Mouse (Mus musculus) forebrain, embryonic 12.5 days (tissue): ENCODE measurements around the gene Zfand3. TPM values are rescaled to one million over a fixed set of nuclear protein-coding genes. Genes with fewer than 3 reads are reported as not detected.

Experiments used
- ATAC-seq: fragments of 200-750 bp; cut with Nextera tagmentation; 2 replicates; pipeline ENCODE4 v1.8.0; 2017; ENCODE audit warnings: moderate TSS enrichment; ENCODE audit not compliant: low FRiP score
- H3K27ac ChIP-seq: fragments of 300-500 bp; sonication (generic); 2 replicates; pipeline ENCODE4 v1.5.1; 2016; ENCODE audit warnings: mild to moderate bottlenecking
- H3K27me3 ChIP-seq: fragments of 300-500 bp; sonication (generic); 2 replicates; pipeline ENCODE4 v1.6.1; 2016; ENCODE audit warnings: mild to moderate bottlenecking
- H3K36me3 ChIP-seq: fragments of 300-500 bp; sonication (generic); replicated peaks from 2 replicates; pipeline ENCODE4 v1.6.1; 2016; ENCODE audit warnings: mild to moderate bottlenecking
- H3K4me1 ChIP-seq: fragments of 300-500 bp; sonication (generic); 2 replicates; pipeline ENCODE4 v1.6.1; 2016
- H3K4me2 ChIP-seq: fragments of 300-500 bp; sonication (generic); 2 replicates; pipeline ENCODE4 v1.6.1; 2016; ENCODE audit warnings: mild to moderate bottlenecking, moderate library complexity
- H3K4me3 ChIP-seq: fragments of 300-500 bp; sonication (generic); replicated peaks from 2 replicates; pipeline ENCODE4 v1.5.1; 2016; ENCODE audit warnings: mild to moderate bottlenecking
- H3K9ac ChIP-seq: fragments of 300-500 bp; sonication (generic); 2 replicates; pipeline ENCODE4 v1.6.1; 2016; ENCODE audit warnings: mild to moderate bottlenecking
- H3K9me3 ChIP-seq: fragments of 300-500 bp; sonication (generic); 2 replicates; pipeline ENCODE4 v1.6.1; 2016
- WGBS: fragments of 180-500 bp; shearing (Covaris S2); methylation state at CpG from one replicate; pipeline ENCODE4 v1.1.7; 2016; 5-methylcytosine and 5-hydroxymethylcytosine counted together
- polyA plus RNA-seq: library from polyadenylated mRNA; unstranded; fragments of >200 nt; fragmentation: Nextera tagmentation; extraction: Ambion mirVana; gene quantifications from 2 replicates; pipeline ENCODE4 v1.2.1, GENCODE M21; 2016

Zfand3 gene
- polyA plus RNA-seq, 1 experiment from 2014 or later: 77.3 TPM

- H3K27ac ChIP-seq: no peak overlapping the region
- WGBS: 97% methylated on average over 4 of the region's 4 CpGs
- H3K9me3 ChIP-seq: no peaks in the 10 kb centered on the region
- H3K4me2 ChIP-seq: no peak overlapping the region
- H3K27me3 ChIP-seq: no peaks in the 10 kb centered on the region
- H3K4me1 ChIP-seq: peaks cover 22% of the 10 kb centered on the region
- no peak overlapping the region for H3K9ac ChIP-seq
- no peak overlapping the region for H3K4me3 ChIP-seq
- no peak for ATAC-seq
- H3K36me3 ChIP-seq: no peaks in the 10 kb centered on the region
Observed at GRCm38 (mm10) chr17:30032796-30033195, 28.3 kb downstream of the Zfand3 start.

GRCm38 (mm10) chr17:30033991-30034390 is 29.5 kb downstream of the Zfand3 start:
- H3K27ac ChIP-seq: no peak overlapping the region
- peaks cover 19% of the 10 kb centered on the region for H3K4me1 ChIP-seq
- no peak overlapping the region for H3K9ac ChIP-seq
- H3K9me3 ChIP-seq: no peaks in the 10 kb centered on the region
- 68% methylated on average over 4 of the region's 4 CpGs for WGBS
- ATAC-seq: no peak
- H3K4me2 ChIP-seq: no peak overlapping the region
- H3K27me3 ChIP-seq: no peaks in the 10 kb centered on the region
- no peak overlapping the region for H3K4me3 ChIP-seq
- no peaks in the 10 kb centered on the region for H3K36me3 ChIP-seq

GRCm38 (mm10) chr17:30035216-30036005 is 30.9 kb downstream of the Zfand3 start:
- H3K4me1 ChIP-seq: peaks cover 14% of the 10 kb centered on the region
- 80% methylated on average over 4 of the region's 4 CpGs for WGBS
- no peak overlapping the region for H3K4me3 ChIP-seq
- H3K27ac ChIP-seq: no peak overlapping the region
- no peaks in the 10 kb centered on the region for H3K27me3 ChIP-seq
- no peak for ATAC-seq
- no peaks in the 10 kb centered on the region for H3K36me3 ChIP-seq
- no peak overlapping the region for H3K4me2 ChIP-seq
- H3K9me3 ChIP-seq: no peaks in the 10 kb centered on the region
- no peak overlapping the region for H3K9ac ChIP-seq

- 90% methylated on average over 7 of the region's 7 CpGs for WGBS
- H3K27me3 ChIP-seq: no peaks in the 10 kb centered on the region
- no peak overlapping the region for H3K4me3 ChIP-seq
- no peak overlapping the region for H3K27ac ChIP-seq
- no peak overlapping the region for H3K4me2 ChIP-seq
- H3K9me3 ChIP-seq: no peaks in the 10 kb centered on the region
- no peak overlapping the region for H3K9ac ChIP-seq
- no peaks in the 10 kb centered on the region for H3K36me3 ChIP-seq
- ATAC-seq: no peak
- peaks cover 7% of the 10 kb centered on the region for H3K4me1 ChIP-seq
Observed at GRCm38 (mm10) chr17:30043163-30043822, 38.8 kb downstream of the Zfand3 start.

GRCm38 (mm10) chr17:30045181-30045580 is 40.6 kb downstream of the Zfand3 start:
- Histone ChIP-seq H3K27ac (no peak overlapping the region), H3K4me2 (no peak overlapping the region), H3K27me3 (no peaks in the 10 kb centered on the region), H3K4me1 (peaks cover 6% of the 10 kb centered on the region; the same call in 1 of the 2 replicates), H3K9me3 (no peaks in the 10 kb centered on the region), H3K36me3 (no peaks in the 10 kb centered on the region), H3K4me3 (no peak overlapping the region), H3K9ac (no peak overlapping the region)
- ATAC-seq: no peak
- WGBS: 68% methylated on average over 2 of the region's 2 CpGs

GRCm38 (mm10) chr17:30046654-30047053 is 42.1 kb downstream of the Zfand3 start:
- no peaks in the 10 kb centered on the region for H3K36me3 ChIP-seq
- H3K4me1 ChIP-seq: peaks cover 6% of the 10 kb centered on the region; the same call in 1 of the 2 replicates
- H3K4me3 ChIP-seq: no peak overlapping the region
- no peaks in the 10 kb centered on the region for H3K9me3 ChIP-seq
- H3K27me3 ChIP-seq: no peaks in the 10 kb centered on the region
- H3K4me2 ChIP-seq: no peak overlapping the region
- no peak for ATAC-seq
- WGBS: 94% methylated on average over 5 of the region's 5 CpGs
- H3K9ac ChIP-seq: no peak overlapping the region
- H3K27ac ChIP-seq: no peak overlapping the region

- no peaks in the 10 kb centered on the region for H3K9me3 ChIP-seq
- peaks cover 7% of the 10 kb centered on the region for H3K36me3 ChIP-seq
- no peaks in the 10 kb centered on the region for H3K27me3 ChIP-seq
- no peak for ATAC-seq
- 0 out of 2 replicates have a peak, but pooled peaks cover 5% of the 10 kb centered on the region for H3K4me1 ChIP-seq
- no peak overlapping the region for H3K4me3 ChIP-seq
- H3K9ac ChIP-seq: no peak overlapping the region
- H3K27ac ChIP-seq: no peak overlapping the region
- WGBS: 76% methylated on average over 5 of the region's 5 CpGs
- H3K4me2 ChIP-seq: no peak overlapping the region
Observed at GRCm38 (mm10) chr17:30051523-30052346, 47.2 kb downstream of the Zfand3 start.

- H3K4me1 ChIP-seq: 0 out of 2 replicates have a peak, but pooled peaks cover 5% of the 10 kb centered on the region
- no peak overlapping the region for H3K4me3 ChIP-seq
- no peak overlapping the region for H3K9ac ChIP-seq
- H3K9me3 ChIP-seq: no peaks in the 10 kb centered on the region
- no peak overlapping the region for H3K27ac ChIP-seq
- H3K36me3 ChIP-seq: peaks cover 7% of the 10 kb centered on the region
- ATAC-seq: no peak
- no peaks in the 10 kb centered on the region for H3K27me3 ChIP-seq
- H3K4me2 ChIP-seq: no peak overlapping the region
- 89% methylated on average over 5 of the region's 5 CpGs for WGBS
Observed at GRCm38 (mm10) chr17:30052347-30052742, 47.8 kb downstream of the Zfand3 start.

- Histone ChIP-seq H3K9me3 (no peaks in the 10 kb centered on the region), H3K4me1 (peaks cover 7% of the 10 kb centered on the region; the same call in 1 of the 2 replicates), H3K36me3 (peaks cover 7% of the 10 kb centered on the region), H3K4me2 (no peak overlapping the region), H3K9ac (no peak overlapping the region), H3K27me3 (no peaks in the 10 kb centered on the region), H3K4me3 (no peak overlapping the region), H3K27ac (no peak overlapping the region)
- no peak for ATAC-seq
- WGBS: 89% methylated on average over 9 of the region's 9 CpGs
Observed at GRCm38 (mm10) chr17:30053463-30053862, 48.9 kb downstream of the Zfand3 start.

GRCm38 (mm10) chr17:30053871-30054270 is 49.3 kb downstream of the Zfand3 start:
- Histone ChIP-seq H3K27me3 (no peaks in the 10 kb centered on the region), H3K9ac (no peak overlapping the region), H3K9me3 (no peaks in the 10 kb centered on the region), H3K4me3 (no peak overlapping the region), H3K36me3 (peaks cover 7% of the 10 kb centered on the region), H3K4me1 (peaks cover 8% of the 10 kb centered on the region; the same call in 1 of the 2 replicates), H3K4me2 (no peak overlapping the region), H3K27ac (no peak overlapping the region)
- 95% methylated on average over 2 of the region's 2 CpGs for WGBS
- no peak for ATAC-seq

- Histone ChIP-seq H3K27me3 (no peaks in the 10 kb centered on the region), H3K4me1 (peaks cover 8% of the 10 kb centered on the region; the same call in 1 of the 2 replicates), H3K4me2 (no peak overlapping the region), H3K9ac (no peak overlapping the region), H3K36me3 (peaks cover 7% of the 10 kb centered on the region), H3K9me3 (no peaks in the 10 kb centered on the region), H3K4me3 (no peak overlapping the region), H3K27ac (no peak overlapping the region)
- ATAC-seq: no peak
- WGBS: 93% methylated on average over 5 of the region's 5 CpGs
Observed at GRCm38 (mm10) chr17:30056226-30056625, 51.7 kb downstream of the Zfand3 start.

- Histone ChIP-seq H3K4me1 (peaks cover 5% of the 10 kb centered on the region; the same call in 1 of the 2 replicates), H3K27me3 (no peaks in the 10 kb centered on the region), H3K36me3 (peaks cover 7% of the 10 kb centered on the region), H3K27ac (no peak overlapping the region), H3K4me2 (no peak overlapping the region), H3K9me3 (no peaks in the 10 kb centered on the region), H3K9ac (no peak overlapping the region), H3K4me3 (no peak overlapping the region)
- no peak for ATAC-seq
- WGBS: 79% methylated on average over 3 of the region's 3 CpGs
Observed at GRCm38 (mm10) chr17:30058594-30058993, 54.1 kb downstream of the Zfand3 start.
